Mouse (Mus musculus) lung, postnatal 0 days (tissue): ENCODE measurements around the gene Spock1.
"Not testable (repeated sequence)": the region's sequence is repeated elsewhere in the genome, so short reads cannot be mapped to it uniquely, and the experiment has no call there.

ENCODE experiments used
- CTCF ChIP-seq: IDR thresholded peaks from 2 replicates; pipeline ENCODE4 v1.5.1; 2016; ENCODE audit warnings: antibody characterized with exemption, mild to moderate bottlenecking
- EP300 ChIP-seq: IDR thresholded peaks from 2 replicates; pipeline ENCODE4 v1.6.1; 2016; ENCODE audit warnings: antibody characterized with exemption, mild to moderate bottlenecking, control low read depth

GRCm38 (mm10) chr13:57470922-57471321 is 437.2 kb downstream of the Spock1 start:
- TF ChIP-seq CTCF, EP300: not testable (repeated sequence)
